Mouse (Mus musculus): ENCODE data around the gene Ralgps1. TPM values are rescaled to one million over a fixed set of nuclear protein-coding genes. Genes with fewer than 3 reads are reported as not detected.

Ralgps1 gene
- polyA plus RNA-seq, 1 experiment from 2014 or later: 1.8 TPM

DNA sequence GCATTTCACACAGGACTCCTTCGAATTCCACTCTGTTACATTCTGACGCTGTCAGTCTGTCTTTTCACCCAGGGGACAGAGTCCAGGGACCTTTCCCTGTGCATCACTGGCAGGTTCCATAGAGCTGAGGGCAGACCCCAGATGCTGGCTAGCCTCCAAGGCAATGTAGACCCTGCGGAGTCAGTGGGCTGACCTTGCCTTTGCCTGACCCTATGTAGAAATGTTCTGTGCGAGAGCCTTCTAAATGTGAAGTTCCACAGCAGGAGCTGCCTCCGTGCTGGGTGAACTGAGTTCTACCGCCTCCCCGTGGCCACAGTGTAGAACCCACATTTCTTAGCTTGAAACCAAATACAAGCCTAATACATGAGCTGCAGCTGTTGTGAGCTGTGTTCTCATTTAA lies 30.9 kb upstream of the Ralgps1 start:
- Histone ChIP-seq H3K27me3 (replicated peaks; ENCODE audit: insufficient read depth, low read length) (no peaks in the 10 kb centered on the region), H3K9ac (replicated peaks; ENCODE audit: low read depth) (no peak overlapping the region), H3K4me2 (replicated peaks; ENCODE audit: low read depth, low read length) (no peak overlapping the region), H3K27ac (ENCODE audit: low read length) (no peak overlapping the region), H3K4me1 (ENCODE audit: insufficient read depth, low read depth, low read length) (no peaks in the 10 kb centered on the region), H3K9me3 (ENCODE audit: low read length) (no peaks in the 10 kb centered on the region), H3K36me3 (ENCODE audit: insufficient read depth, low read length) (no peaks in the 10 kb centered on the region), H3K4me3 (ENCODE audit: low read depth, low read length) (no peak overlapping the region)
- WGBS: 23% methylated on average over 7 of the region's 7 CpGs
- DNase-seq (ENCODE audit: low spot score) (peak; percentile 80), ATAC-seq (peak; percentile 46)
- TF ChIP-seq CTCF (IDR thresholded peaks at IDR 0.05) (peak; percentile 85), EP300 (IDR thresholded peaks at IDR 0.05) (no peak)

DNA sequence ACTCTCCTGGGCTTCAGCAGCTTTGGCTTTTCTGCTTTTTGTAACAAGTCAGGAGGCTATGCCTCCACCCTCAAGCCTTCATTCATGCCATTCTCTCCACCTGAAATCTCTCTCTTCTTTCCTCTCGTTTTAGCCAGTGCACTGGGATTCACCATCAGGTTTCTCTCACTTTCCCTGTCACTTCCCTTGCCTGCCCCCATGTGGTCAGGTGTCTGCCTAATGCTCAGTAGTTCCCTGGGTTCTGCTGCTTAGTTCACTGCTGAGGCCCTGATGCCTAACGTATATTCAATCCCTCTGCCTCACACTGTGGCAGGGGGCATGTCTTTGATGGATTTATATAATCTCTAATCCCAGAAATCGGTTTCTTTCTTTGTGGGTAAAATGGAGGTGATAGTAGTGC lies 29.9 kb upstream of the Ralgps1 start:
- H3K4me3 ChIP-seq (ENCODE audit: low read depth, low read length): no peak overlapping the region
- no peak for ATAC-seq
- no peak overlapping the region for H3K27ac ChIP-seq (ENCODE audit: low read length)
- no peaks in the 10 kb centered on the region for H3K4me1 ChIP-seq (ENCODE audit: insufficient read depth, low read depth, low read length)
- H3K36me3 ChIP-seq (ENCODE audit: insufficient read depth, low read length): no peaks in the 10 kb centered on the region
- TF ChIP-seq EP300 (IDR thresholded peaks at IDR 0.05): no peak
- TF ChIP-seq CTCF (IDR thresholded peaks at IDR 0.05): peak; percentile 58
- H3K9ac ChIP-seq (replicated peaks; ENCODE audit: low read depth): no peak overlapping the region
- 30% methylated on average over 3 of the region's 3 CpGs for WGBS
- no peak overlapping the region for H3K4me2 ChIP-seq (replicated peaks; ENCODE audit: low read depth, low read length)
- no peaks in the 10 kb centered on the region for H3K9me3 ChIP-seq (ENCODE audit: low read length)
- H3K27me3 ChIP-seq (replicated peaks; ENCODE audit: insufficient read depth, low read length): no peaks in the 10 kb centered on the region
- DNase-seq (ENCODE audit: low spot score): no peak

DNA sequence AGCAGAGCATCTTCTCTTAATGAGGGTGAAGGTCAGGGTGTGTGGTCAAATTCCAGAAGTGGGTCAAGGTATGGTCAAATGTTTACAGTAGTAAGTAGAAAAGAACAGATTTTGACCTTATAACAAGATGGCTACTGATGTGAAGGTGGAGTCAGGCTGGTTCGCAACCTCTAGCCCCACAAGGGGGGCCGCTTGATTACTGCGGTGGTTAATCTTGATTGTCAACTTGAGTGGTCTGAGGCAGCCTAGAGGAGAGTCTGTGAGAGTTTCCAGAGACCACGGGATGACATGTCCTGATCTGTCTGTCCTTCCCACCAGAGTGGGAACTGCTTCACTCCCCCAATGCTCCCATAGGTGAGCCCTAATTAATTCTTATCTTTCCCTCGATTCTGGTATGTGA lies 29.3 kb upstream of the Ralgps1 start:
- H3K4me2 ChIP-seq (replicated peaks; ENCODE audit: low read depth, low read length): no peak overlapping the region
- no peaks in the 10 kb centered on the region for H3K9me3 ChIP-seq (ENCODE audit: low read length)
- no peak for ATAC-seq

DNA sequence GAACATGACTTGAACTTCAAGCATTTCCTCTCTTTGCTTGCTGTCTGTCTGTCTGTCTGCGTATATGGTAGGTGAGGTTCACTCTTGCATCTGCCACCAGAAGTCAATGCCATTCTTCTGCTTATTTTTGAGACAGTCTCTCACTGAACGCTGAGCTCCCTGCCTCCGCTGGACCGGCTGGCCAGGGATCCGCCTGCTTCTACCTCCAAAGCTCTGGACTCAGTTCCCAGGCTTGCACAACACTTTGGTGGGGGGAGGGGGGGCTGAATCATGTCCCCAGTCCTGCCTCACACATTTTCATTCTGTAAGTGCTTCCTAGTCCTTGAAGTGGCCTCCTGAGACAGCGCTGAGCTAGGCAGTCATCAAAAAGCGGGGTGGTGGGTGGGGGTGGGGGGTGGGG lies 27.8 kb upstream of the Ralgps1 start:
- Histone ChIP-seq H3K4me1 (ENCODE audit: insufficient read depth, low read depth, low read length) (no peaks in the 10 kb centered on the region), H3K4me3 (ENCODE audit: low read depth, low read length) (no peak overlapping the region), H3K9me3 (ENCODE audit: low read length) (no peaks in the 10 kb centered on the region), H3K27ac (ENCODE audit: low read length) (no peak overlapping the region), H3K27me3 (replicated peaks; ENCODE audit: insufficient read depth, low read length) (no peaks in the 10 kb centered on the region), H3K9ac (replicated peaks; ENCODE audit: low read depth) (no peak overlapping the region), H3K36me3 (ENCODE audit: insufficient read depth, low read length) (no peaks in the 10 kb centered on the region), H3K4me2 (replicated peaks; ENCODE audit: low read depth, low read length) (no peak overlapping the region)
- 51% methylated on average over 7 of the region's 7 CpGs for WGBS
- DNase-seq (ENCODE audit: low spot score) (peak; percentile 47), ATAC-seq (peak; percentile 37)
- TF ChIP-seq CTCF (IDR thresholded peaks at IDR 0.05): no peak
- no peak for TF ChIP-seq EP300 (IDR thresholded peaks at IDR 0.05)

More for the DNA sequence above, 29.3 kb upstream of the Ralgps1 start:
- Histone ChIP-seq H3K27me3 (replicated peaks; ENCODE audit: insufficient read depth, low read length) (no peaks in the 10 kb centered on the region), H3K4me1 (ENCODE audit: insufficient read depth, low read depth, low read length) (no peaks in the 10 kb centered on the region), H3K9ac (replicated peaks; ENCODE audit: low read depth) (no peak overlapping the region), H3K27ac (ENCODE audit: low read length) (no peak overlapping the region), H3K36me3 (ENCODE audit: insufficient read depth, low read length) (no peaks in the 10 kb centered on the region), H3K4me3 (ENCODE audit: low read depth, low read length) (no peak overlapping the region)
- TF ChIP-seq CTCF (IDR thresholded peaks at IDR 0.05): no peak
- TF ChIP-seq EP300 (IDR thresholded peaks at IDR 0.05): no peak
- no peak for DNase-seq (ENCODE audit: low spot score)
- WGBS: 77% methylated on average over 5 of the region's 5 CpGs

DNA sequence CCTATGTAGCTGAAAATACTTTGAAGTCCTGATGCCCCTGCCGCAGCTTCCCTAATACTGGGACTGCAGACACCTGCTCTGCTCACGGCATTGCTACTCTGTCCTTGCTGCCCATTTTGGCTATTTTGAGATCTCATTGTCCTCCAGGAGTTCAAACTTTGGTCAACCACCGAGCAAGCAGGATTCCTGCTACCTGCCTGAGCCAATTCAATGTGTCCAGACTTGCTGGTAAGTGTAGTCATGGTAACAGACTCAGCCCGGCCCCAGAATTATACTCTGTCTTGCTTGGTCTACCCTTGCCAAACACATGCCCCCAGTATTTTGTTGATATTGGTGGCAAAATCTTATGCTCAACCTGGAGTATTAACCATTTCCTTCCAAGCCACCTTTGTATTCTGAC lies 25.8 kb upstream of the Ralgps1 start:
- ATAC-seq (no peak), DNase-seq (ENCODE audit: low spot score) (no peak)
- no peak overlapping the region for H3K4me3 ChIP-seq (ENCODE audit: low read depth, low read length)
- H3K36me3 ChIP-seq (ENCODE audit: insufficient read depth, low read length): no peaks in the 10 kb centered on the region
- H3K9me3 ChIP-seq (ENCODE audit: low read length): no peaks in the 10 kb centered on the region
- H3K4me1 ChIP-seq (ENCODE audit: insufficient read depth, low read depth, low read length): no peaks in the 10 kb centered on the region
- no peak overlapping the region for H3K27ac ChIP-seq (ENCODE audit: low read length)
- 54% methylated on average over 4 of the region's 4 CpGs for WGBS
- no peak overlapping the region for H3K9ac ChIP-seq (replicated peaks; ENCODE audit: low read depth)
- TF ChIP-seq EP300 (IDR thresholded peaks at IDR 0.05) (no peak), CTCF (IDR thresholded peaks at IDR 0.05) (no peak)
- no peak overlapping the region for H3K4me2 ChIP-seq (replicated peaks; ENCODE audit: low read depth, low read length)
- H3K27me3 ChIP-seq (replicated peaks; ENCODE audit: insufficient read depth, low read length): no peaks in the 10 kb centered on the region

DNA sequence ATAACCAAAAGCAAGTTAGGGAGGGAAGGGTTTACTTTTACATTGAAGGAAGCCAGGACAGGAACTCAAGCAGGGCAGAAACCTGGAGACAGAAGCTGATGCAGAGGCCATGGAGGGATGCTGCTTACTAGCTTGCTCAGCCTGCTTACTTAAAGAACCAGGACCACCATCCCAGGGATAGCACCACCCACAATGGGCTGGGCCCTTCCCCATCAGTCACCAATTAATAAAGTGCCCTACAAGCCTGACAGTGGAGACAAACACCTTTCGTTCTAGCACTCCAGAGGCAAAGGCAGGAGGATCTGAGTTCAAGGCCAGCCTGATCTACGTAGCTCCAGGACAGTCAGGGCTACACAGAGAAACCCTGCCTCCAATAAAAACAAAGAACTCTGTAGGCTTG lies 23.8 kb upstream of the Ralgps1 start:
- Histone ChIP-seq H3K27ac (ENCODE audit: low read length) (no peak overlapping the region), H3K9ac (replicated peaks; ENCODE audit: low read depth) (no peak overlapping the region), H3K4me2 (replicated peaks; ENCODE audit: low read depth, low read length) (no peak overlapping the region), H3K4me1 (ENCODE audit: insufficient read depth, low read depth, low read length) (no peaks in the 10 kb centered on the region), H3K27me3 (replicated peaks; ENCODE audit: insufficient read depth, low read length) (no peaks in the 10 kb centered on the region), H3K4me3 (ENCODE audit: low read depth, low read length) (no peak overlapping the region), H3K9me3 (ENCODE audit: low read length) (no peaks in the 10 kb centered on the region), H3K36me3 (ENCODE audit: insufficient read depth, low read length) (no peaks in the 10 kb centered on the region)
- ATAC-seq: no peak
- no peak for DNase-seq (ENCODE audit: low spot score)
- 74% methylated on average over 2 of the region's 2 CpGs for WGBS
- no peak for TF ChIP-seq CTCF (IDR thresholded peaks at IDR 0.05)
- TF ChIP-seq EP300 (IDR thresholded peaks at IDR 0.05): no peak
